Mouse (Mus musculus) T-helper 17 cell (primary cell): Measurements from ENCODE around the gene Nipsnap1.

Experiments
- in situ Hi-C, 2 experiments: fragments of 300-600 bp; cut with MboI, MseI; formaldehyde crosslinking; loops; 1 replicate in 1 of 2; 2 replicates in 1 of 2; pipeline ENCODE4 v1.15.1; 2025; ENCODE audit warnings: high pct_unique_total_duplicates in 2 of 2

Nipsnap1 gene

DNA sequence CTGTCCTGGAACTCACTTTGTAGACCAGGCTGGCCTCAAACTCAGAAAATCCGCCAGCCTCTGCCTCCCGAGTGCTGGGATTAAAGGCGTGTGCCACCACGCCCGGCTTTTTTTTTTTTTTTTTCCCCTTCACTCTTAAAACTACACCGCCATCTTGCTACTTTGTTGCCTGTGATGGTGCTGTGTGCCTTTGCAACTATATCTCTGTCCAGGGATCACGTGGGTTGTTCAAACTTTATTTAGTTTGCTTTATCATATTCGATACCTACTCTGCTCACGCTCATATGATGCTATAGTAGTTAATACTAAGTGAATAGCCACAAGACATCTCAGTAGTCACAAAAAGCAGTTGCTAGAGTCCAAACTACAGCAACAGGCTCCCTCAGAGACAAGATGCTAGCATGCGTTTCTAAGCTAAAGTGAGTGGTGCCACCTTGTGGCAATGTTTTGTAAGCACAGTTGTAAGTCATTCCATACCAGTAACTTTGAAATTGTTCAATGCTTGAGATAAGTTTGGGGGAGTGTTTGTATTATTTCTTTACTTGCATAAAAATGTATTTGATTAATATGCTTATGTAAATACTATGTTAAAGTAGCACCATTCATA lies 8.0 kb upstream of the Nipsnap1 start:
- in situ Hi-C loops, result no loop called here

DNA sequence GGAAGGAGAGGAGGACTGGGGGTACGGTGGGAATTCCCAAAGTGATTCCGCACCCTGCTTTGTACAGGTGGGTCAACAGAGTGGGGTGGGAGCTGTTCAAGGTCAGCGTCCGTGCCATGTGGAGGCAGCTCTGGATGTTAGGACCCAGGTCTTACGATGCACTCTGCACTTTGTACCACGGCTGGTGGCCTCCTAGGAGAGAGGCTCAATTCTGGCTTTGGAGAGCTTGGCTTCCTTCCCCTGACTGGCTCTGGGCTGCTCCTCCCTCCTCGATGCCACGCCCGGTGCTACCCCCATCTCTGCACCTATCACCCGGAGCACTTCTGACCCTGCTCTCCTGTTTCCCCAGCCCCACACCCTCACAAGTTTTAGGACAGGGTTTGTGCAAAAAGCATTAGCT lies 800 bp downstream of the Nipsnap1 start:
- in situ Hi-C loops, result no loop called here

DNA sequence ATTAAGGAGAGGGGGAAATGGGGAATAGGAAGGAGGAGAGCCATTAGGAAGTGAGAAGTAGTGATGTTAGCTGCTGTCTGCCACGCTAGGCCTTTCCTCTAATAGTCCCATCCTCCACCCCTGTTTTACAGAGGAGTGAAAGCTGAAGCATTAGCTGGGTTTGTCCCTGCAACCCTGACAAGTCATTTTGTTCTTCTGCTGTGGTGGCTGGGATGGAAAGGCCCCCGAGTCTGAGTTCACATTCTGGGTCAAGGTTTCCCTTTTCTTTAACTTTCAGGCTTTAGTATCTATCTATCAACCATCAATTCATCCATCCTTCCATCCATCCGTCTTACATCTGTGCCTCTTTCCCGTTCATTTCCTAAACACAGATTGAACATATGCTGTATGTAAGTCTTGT lies 7.3 kb downstream of the Nipsnap1 start:
- in situ Hi-C loops, result no loop called here

DNA sequence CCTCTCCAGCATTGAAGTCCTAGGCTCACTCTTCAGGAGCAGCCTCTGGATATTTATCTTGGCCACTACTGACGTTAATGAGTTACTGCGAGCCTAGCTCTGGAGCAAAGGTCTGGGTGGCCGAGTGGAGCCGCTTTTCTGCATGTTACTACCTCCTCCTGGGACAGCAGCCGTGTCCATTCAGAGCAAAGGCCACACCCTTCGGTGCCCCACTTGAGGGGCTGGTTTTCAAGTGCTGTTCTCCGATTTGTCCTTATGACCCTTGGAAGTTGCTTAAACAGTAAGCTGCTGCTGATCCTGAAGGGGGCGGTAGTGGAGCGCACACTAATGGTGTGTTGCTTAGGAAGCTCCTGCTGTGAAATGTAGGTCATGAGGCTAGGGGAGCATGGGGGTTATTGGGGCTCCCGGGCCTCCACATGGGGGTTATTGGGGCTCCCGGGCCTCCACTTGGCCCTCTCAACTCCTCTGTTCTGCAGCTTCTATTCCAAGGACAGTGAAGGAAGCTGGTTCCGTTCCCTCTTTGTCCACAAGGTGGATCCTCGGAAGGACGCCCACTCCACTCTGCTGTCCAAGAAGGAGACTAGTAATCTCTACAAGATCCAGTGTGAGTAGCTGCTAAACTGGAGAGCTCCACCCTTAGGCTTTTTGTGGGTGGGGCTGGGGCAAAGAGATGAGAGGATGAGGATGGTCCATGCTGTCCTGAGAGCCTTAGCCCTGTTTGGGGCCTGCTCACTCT lies 9.3 kb downstream of the Nipsnap1 start:
- in situ Hi-C loops, result no loop called here

DNA sequence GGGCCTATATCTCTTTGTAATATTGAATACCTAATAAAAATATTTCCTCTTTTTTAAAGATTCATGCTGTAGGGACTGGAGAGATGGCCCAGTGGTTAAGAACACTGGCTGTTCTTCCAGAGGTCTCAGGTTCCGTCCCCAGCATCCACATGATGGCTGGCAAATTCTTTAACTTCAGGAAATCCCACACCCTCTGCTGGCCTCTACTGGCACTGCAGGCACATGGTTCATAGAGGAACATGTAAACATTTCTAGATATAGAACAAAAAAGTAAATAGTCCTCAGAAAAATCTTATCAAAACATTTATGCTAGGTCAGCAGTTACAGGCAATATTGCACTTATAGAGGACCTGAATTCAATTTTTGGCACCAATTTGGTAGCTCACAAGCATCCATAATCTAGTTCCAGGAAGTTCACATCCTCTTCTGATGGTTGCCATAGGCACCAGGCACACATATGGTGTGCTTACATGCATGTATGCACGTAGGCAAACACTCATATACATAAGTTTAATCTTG lies 11.7 kb downstream of the Nipsnap1 start:
- in situ Hi-C loops, result no loop called here

DNA sequence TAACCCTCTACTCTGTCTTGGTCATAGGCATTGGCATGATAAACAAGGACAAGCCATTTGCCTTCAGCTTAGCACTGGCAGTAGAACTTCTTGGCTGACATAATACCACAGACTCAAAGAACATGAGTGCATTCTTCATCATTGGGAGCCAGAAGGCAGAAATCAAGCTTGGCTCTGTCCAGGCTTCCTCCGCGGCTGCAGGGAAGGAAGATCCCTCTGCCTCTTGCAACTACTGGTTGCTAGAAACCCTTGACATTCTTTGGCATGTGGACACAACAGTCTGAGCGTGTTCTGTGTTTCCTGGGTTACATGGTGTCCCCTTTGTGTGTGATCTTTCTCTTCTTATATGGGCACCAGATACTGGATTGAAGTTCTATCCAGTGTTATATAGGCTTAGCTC lies 13.2 kb downstream of the Nipsnap1 start:
- in situ Hi-C loops, result no loop called here

DNA sequence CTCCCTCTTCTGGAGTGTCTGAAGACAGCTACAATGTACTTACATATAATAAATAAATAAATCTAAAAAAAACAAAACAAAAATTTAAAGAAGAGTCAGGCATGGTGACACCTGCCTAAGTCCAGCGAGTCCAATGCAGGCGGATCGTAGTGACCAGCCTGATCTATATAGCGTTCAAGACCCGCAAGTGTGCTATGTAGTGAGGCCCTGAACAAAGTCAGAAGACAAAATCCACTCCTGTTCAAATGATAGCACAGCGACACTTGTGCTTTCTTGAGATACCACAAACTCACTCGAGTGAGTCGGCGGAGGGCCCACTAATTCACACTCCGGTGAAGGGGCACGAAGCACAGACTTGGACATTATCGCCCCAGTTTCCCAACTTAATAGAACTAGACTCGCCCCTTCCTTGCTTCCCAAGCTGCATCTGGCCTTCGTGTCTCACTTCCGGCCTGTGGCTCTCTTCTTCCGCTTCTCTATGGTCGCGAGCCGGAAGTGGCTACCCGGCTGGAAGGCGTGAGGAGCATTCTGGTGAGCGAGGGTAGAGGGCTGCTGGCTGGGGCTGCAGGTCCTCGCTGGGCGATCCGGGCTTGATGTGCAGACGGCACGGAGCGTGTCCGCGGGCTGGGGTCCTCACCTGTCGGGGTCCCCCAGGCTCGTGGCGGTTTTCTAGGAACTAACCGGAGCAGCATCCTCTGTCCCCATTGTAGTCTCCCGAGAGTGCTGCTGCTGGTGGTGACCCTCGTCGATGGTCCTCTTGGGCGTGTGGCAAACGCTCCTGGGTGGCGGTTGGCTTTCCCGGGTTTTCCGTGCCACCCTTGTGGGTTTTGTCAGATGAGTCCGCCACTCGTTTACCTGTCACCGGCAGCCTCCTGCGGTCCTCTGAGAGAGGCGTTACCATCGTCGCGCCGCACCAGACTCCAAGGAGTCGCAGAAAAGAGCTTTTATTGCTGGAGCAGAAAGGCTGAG lies 21.4 kb downstream of the Nipsnap1 start, which contains the start of gene Thoc5:
Gene Thoc5, plus strand, starts transcription at position 473 of the 969 bp plus-strand sequence.
- in situ Hi-C loops, result no loop called here

DNA sequence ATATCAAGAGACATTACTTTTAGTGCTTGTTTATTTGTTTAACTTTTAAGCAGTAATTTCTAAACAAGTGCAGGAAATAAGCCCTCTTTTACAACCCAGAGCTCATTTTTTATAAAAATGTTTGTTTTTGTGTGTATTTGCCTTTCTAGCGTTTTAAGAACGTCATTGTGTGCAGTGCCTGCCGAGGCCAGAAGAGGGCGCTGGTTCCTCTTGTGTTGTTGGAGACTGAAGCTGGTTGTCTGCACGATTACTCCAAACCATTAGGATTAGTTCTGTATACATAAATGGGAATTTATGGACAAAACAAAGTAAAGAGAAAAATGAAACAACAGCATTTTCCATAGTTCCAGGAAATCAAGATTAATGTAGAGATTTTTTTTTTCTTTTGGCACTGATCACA lies 26.7 kb downstream of the Nipsnap1 start:
- in situ Hi-C loops, result no loop called here

DNA sequence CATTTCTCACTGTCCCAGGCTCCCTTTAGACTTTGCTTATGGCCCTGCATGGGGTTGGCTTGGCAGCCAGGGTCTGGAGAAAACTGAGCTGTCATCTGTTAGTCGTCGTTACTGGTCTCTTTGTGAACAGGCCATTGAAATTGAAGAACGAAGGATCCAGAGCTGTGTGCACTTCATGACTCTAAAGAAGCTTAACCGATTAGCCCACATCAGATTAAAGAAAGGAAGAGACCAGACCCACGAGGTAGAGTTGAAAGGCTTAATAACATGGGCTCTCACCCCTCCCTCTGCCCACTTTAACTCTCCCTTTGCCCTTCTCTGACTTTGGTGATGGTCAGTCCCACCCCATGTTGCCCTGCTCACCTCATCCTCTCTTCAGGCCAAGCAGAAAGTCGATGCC lies 28.2 kb downstream of the Nipsnap1 start:
- in situ Hi-C loops, result no loop called here

DNA sequence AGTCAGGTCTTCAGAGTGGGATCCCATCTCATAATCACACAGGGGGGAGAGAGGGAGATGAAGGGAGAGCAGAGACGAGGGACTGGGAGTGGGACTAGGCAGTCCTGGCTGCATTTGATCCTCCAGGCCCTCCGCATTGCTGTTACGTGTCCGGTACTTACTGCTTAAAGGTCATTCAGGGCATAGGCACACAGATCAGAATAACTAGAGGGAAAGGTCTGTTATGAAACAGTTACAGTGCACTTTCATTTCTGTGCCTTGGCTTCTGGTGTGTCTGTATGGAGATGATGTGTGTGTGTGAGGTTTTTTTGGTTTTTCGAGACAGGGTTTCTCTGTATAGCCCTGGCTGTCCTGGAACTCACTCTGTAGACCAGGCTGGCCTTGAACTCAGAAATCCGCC lies 32.5 kb downstream of the Nipsnap1 start:
- in situ Hi-C loops, result no loop called here

DNA sequence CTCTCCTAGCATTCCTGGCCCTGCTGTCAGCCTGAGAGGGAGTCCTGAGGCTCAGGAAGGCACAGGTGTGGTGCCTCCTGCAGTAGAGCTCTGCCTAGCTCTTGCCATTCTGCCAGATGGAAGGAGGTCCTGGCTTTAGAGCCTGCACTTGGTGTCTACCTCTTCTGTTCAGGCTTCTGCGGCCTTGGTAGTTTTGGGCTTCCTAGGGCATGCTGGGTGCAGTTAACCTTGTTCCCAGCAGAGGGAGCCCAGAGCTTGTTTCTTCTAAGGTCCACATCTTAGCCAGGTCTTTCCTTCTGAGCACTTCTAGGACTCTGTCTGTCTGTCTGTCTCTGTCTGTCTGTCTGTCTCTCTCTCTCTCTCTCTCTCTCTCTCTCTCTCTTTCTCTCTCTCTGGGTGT lies 42.3 kb downstream of the Nipsnap1 start:
- in situ Hi-C loops, result loop anchor here (5.0 to 10.0 kb wide), 2 partner anchors 56 to 419 kb away; no protein-coding TSS in a partner anchor

DNA sequence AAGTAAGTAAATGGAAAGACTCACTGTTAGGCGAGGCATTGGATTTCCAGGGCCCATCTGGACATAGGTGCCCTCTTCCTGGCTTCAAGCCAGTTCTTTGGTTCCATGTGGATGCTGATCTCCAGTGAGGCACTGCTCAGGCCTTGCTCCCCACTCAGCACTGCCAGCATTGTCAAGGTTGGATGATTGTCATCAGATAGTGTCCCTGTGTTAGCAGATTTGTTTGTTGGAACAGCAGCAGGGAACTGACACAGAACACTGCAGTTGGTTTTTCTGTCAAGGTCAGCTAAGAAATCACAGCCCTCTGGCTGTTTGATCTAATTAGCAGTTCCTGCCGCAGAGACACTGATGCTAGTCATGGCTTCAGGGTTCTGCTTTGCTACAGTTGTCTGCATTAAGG lies 47.5 kb downstream of the Nipsnap1 start:
- in situ Hi-C loops, result no loop called here

DNA sequence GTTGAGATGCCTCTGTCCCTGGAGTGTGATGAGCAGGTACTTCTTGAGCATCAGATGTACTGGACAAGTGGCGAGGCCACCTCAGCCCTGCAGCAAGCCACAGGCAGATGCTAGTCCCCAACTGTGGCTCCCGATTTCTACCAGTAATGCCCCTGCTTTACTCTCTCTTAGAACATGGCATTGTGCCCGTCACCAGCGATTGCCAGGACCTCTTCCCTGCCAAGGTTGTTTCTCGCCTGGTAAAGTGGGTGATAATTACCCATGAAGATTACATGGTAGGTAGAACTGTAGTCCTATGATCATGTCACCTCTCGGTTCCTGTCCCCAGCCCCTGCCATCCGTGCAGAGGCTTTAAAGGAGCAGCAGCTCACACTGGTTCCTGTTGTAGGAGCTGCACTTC lies 48.0 kb downstream of the Nipsnap1 start:
- in situ Hi-C loops, result no loop called here

DNA sequence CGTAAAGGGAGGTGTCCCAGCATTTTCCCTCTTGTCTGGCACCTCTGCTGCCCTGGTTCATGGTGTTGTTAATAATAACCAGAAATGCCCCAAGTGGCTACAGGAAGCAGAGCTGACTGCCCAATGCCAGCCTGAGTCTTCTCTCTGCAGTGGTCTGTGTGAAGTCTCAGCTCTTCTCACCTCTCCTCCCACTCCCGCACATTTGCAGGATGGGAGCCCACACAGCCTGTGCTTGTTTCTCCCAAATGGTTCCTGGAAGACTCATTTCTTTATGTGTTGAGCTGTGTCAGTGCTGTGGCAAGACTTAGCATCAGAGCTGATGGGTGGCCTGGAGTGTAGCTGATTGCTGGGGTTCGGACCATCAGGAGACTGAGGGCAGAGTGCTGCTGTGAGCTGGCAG lies 53.5 kb downstream of the Nipsnap1 start:
- in situ Hi-C loops, result no loop called here

DNA sequence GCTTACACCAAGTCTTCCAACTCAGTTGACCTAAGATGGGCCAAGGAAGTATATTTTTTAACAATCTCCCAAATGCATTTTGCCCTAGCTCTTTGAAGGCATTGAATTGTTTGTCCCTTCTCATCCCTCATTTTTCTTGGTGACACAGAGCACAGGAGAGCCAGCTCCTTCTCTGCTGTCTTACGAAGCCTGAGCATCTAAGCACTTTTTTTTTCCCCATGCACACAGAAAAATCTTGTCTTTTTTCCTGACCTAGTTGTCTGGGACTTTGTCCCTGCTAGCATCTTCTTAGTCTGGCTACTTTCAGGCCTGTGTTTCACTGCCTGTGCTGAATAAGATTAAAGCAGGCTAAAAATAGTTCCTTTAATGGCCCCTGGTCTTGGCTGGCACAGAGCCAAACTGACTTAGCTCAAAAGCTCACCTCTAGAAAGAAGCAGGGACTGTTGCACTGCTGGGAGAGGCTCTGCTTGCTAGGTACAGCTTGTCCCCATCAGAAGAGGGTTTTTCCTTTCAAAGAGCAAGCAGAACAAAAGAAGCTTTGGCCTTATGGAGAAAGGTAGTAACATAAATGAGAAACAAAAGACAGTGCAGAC lies 57.4 kb downstream of the Nipsnap1 start:
- in situ Hi-C loops, result no loop called here

DNA sequence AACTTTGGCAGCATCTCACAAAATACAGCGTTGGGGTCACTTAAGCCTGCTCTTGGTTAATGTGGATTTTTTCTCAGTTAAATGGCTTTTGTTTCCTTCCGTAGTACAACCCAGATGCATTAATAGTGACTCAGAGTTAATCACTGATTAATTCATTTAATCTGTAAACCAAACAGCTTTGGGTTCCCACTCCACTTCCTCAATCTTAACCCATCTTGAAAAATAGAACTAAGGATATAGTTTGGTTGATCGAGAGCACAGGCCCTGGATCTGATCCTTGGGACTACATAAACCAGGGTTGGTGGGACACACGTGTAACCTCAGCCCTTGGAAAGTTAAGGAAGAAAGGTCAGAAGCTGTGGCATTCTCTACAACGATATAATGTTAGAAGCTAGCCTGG lies 62.5 kb downstream of the Nipsnap1 start:
- in situ Hi-C loops, result no loop called here
